In the genomic region with DNA sequence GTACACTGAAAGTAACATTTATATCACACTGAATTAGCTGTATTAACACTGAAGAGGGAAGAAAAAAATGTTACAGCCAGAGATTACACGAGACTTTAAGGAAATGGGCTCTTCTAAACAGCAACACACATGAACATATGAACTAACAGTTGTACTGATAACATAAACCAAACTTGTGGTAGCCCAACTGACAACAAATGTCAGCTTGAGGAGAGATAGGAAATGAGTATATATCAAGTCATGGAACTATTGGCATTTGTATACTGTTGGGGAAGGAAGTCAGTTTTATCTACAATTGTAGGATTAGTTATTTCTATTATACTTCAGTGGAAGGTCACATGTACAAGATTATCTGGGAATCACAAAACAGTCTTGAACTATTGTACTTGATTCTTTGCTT, we compare ENCODE assay signal across 32 mouse cellular contexts.
"Had no signal": no experiment of that assay in that cellular context is flagged by ENCODE, and none has a peak within 500 bp of the region (broad histone marks: within the 10 kb centered on the region; RNA-seq: fewer than 3 reads in every experiment).

No protein-coding gene starts in this region.

- H3K36me3 ChIP-seq: limb, embryonic 10.5 days; limb, embryonic 12.5 days; limb, embryonic 13.5 days; limb, embryonic 15.5 days; liver, embryonic 12.5 days; liver, embryonic 13.5 days; liver, embryonic 15.5 days; lung, embryonic 15.5 days; midbrain, embryonic 10.5 days; midbrain, embryonic 12.5 days; midbrain, embryonic 13.5 days; midbrain, embryonic 15.5 days; neural tube, embryonic 12.5 days; neural tube, embryonic 13.5 days had no signal

- ATAC-seq: liver, embryonic 12.5 days; liver, postnatal 0 days; midbrain, embryonic 13.5 days; midbrain, embryonic 15.5 days; midbrain, embryonic 16.5 days had no signal

- H3K4me2 ChIP-seq: limb, embryonic 12.5 days; limb, embryonic 13.5 days; limb, embryonic 15.5 days; liver, embryonic 11.5 days; liver, embryonic 12.5 days; liver, embryonic 13.5 days; liver, embryonic 15.5 days; lung, embryonic 14.5 days; lung, embryonic 15.5 days; midbrain, embryonic 11.5 days; midbrain, embryonic 12.5 days; midbrain, embryonic 13.5 days; midbrain, embryonic 15.5 days; neural tube, embryonic 12.5 days; neural tube, embryonic 13.5 days had no signal

- H3K27me3 ChIP-seq: limb, embryonic 12.5 days; limb, embryonic 13.5 days; limb, embryonic 15.5 days; liver, embryonic 12.5 days; liver, embryonic 13.5 days; liver, embryonic 15.5 days; lung, embryonic 15.5 days; megakaryocyte, embryonic 14.5 days; midbrain, embryonic 12.5 days; midbrain, embryonic 13.5 days; midbrain, embryonic 15.5 days; neural tube, embryonic 12.5 days; neural tube, embryonic 13.5 days had no signal

- H3K4me3 ChIP-seq: limb, embryonic 10.5 days; limb, embryonic 12.5 days; limb, embryonic 13.5 days; limb, embryonic 15.5 days; liver, embryonic 12.5 days; liver, embryonic 13.5 days; liver, embryonic 15.5 days; lung, embryonic 15.5 days; megakaryocyte, embryonic 14.5 days; midbrain, embryonic 10.5 days; midbrain, embryonic 12.5 days; midbrain, embryonic 13.5 days; midbrain, embryonic 15.5 days; myocyte; neural tube, embryonic 12.5 days; neural tube, embryonic 13.5 days had no signal

- H3K9ac ChIP-seq: limb, embryonic 12.5 days; limb, embryonic 13.5 days; limb, embryonic 15.5 days; liver, embryonic 12.5 days; liver, embryonic 13.5 days; liver, embryonic 14.5 days; liver, embryonic 15.5 days; liver, postnatal 0 days; lung, embryonic 14.5 days; lung, embryonic 15.5 days; midbrain, embryonic 12.5 days; midbrain, embryonic 13.5 days; midbrain, embryonic 15.5 days; neural tube, embryonic 12.5 days; neural tube, embryonic 13.5 days had no signal

- DNase-seq: left cerebral cortex, postnatal 4 days; liver; liver, embryonic 13.5 days; liver, postnatal 0 days; lung, adult 18-20 months; lung, adult 2 months; lung, embryonic 14.5 days; lung, postnatal 10 days; lung, postnatal 14 days; lung, postnatal 36 days; lung, postnatal 4 days; midbrain, embryonic 14.5 days had no signal

- H3K27ac ChIP-seq: limb, embryonic 10.5 days; limb, embryonic 12.5 days; limb, embryonic 13.5 days; limb, embryonic 15.5 days; liver, embryonic 12.5 days; liver, embryonic 13.5 days; liver, embryonic 14.5 days; liver, embryonic 15.5 days; lung, embryonic 15.5 days; macrophage; midbrain, embryonic 10.5 days; midbrain, embryonic 12.5 days; midbrain, embryonic 13.5 days; midbrain, embryonic 15.5 days; neural tube, embryonic 12.5 days; neural tube, embryonic 13.5 days had no signal

- H3K4me1 ChIP-seq: limb, embryonic 10.5 days; limb, embryonic 12.5 days; limb, embryonic 13.5 days; limb, embryonic 15.5 days; liver, embryonic 12.5 days; liver, embryonic 13.5 days; liver, embryonic 15.5 days; lung, embryonic 15.5 days; megakaryocyte, embryonic 14.5 days; midbrain, embryonic 10.5 days; midbrain, embryonic 12.5 days; midbrain, embryonic 13.5 days; midbrain, embryonic 15.5 days; neural tube, embryonic 12.5 days; neural tube, embryonic 13.5 days had no signal

- H3K9me3 ChIP-seq: limb, embryonic 10.5 days; limb, embryonic 12.5 days; limb, embryonic 13.5 days; limb, embryonic 15.5 days; liver, embryonic 12.5 days; liver, embryonic 13.5 days; liver, embryonic 15.5 days; lung, embryonic 15.5 days; megakaryocyte, embryonic 14.5 days; midbrain, embryonic 10.5 days; midbrain, embryonic 12.5 days; midbrain, embryonic 13.5 days; midbrain, embryonic 15.5 days; neural tube, embryonic 12.5 days; neural tube, embryonic 13.5 days had no signal
